Mouse (Mus musculus) hindlimb bud, embryonic 11.5 days (tissue): ENCODE measurements at regions not wholly inside any gene's neighbourhood (a gene's known extent, or its start where the extent isn't known, plus 50 kb on each side); places are given as distances from the start of the nearest gene placed in this dataset.

Source experiments
- DNase-seq: peaks from one replicate; pipeline ENCODE4 v3.0.0-alpha.2; 2012; ENCODE audit warnings: low read depth, low spot score; ENCODE audit errors: extremely low spot score

DNA sequence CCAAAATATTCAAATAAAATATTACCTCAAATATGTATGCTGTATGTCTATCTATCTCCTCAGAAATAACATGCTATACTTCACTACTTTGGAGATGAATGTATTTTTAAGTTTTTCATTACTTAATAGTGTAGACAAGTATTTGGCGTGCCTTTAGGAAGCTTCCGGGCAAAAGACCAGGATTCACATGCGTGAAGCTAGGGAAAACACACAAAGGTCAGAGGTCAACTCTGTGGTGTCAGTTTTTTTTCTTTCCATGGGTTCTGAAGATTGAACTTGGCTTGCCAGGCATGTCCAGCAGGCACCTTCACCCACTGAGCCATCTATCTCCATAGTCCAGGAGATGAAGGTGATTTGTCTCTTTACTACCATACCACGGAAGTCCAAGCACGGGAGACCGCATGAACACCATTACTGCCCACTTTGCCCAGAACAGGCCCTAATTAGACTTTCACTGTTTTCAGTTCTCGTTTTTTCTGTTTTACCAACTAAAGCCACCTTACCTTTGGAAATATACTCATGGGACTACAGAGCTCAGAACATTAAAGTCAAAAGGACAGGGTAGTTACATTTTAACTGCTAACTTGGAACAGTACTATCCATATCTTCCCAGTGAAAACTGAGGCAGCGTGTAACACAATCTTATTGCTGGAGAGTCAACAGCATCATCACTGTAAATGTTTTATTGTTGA, 76.9 kb upstream of the Ak4 start:
- DNase-seq = no peak

DNA sequence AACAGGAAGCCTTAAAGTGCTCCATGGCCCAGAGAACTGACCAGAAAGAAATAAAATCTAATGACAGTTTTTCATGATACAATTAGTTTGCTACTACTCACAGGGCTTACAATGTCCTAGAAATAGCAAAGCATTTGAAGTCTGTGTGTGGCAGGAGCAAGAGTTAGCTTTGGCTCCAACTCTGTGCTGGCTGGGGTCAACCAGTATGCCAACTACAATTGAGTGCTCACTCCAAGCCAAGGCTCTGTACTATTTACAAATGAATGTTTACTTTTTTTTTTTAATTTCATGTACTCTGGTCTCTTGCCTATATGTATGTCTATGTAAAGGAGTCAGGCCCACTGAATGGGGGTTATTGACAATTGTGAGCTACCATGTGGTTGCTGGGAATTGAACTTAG, 75.7 kb upstream of the Jak1 start:
- no peak for DNase-seq

DNA sequence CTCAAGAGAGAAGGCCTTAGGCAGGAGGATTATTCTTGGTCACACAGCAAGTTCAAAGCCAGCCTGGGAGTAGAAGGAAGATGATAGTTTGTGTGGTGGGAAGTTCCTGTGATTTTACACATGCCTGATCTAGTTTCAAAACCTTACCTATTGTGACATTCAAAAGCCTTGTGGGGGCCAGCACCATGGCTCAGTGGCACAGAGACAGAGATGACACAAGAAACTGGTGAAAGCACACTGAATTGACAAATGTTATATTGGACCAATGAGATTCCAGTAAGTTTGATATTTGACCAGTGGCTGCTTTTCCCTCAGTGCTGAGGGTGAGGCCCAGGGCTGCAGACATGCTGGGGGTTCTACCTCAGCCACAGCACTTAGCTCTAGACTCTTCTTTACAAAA, 73.1 kb upstream of the Jak1 start:
- DNase-seq = no peak

GRCm38 (mm10) chr4:101336811-101337210, 71.7 kb upstream of the Jak1 start:
- no peak for DNase-seq

- no peak for DNase-seq
Observed at GRCm38 (mm10) chr4:101336371-101336770, 71.3 kb upstream of the Jak1 start.

GRCm38 (mm10) chr4:101333868-101334267, 68.8 kb upstream of the Jak1 start:
- no peak for DNase-seq

DNA sequence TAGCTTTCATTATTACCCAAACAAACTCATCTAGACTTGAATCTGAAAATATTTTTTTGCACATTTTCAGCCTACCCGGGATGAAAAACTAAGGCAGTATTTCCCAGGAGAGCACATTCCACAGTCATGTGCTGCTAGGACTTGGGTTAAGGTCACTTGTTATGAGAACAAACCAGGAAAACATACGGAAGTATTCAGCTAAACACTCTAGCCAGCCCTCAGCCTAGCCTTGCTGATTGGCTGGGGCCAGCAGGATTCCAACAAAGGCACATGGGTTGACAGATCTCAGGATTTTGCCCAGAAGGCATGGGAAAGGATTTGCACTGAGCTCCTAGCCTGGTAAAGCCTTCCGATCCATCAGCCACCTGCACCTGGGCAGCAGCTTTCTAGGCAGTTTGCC, 68.0 kb upstream of the Jak1 start:
- DNase-seq = no peak

DNA sequence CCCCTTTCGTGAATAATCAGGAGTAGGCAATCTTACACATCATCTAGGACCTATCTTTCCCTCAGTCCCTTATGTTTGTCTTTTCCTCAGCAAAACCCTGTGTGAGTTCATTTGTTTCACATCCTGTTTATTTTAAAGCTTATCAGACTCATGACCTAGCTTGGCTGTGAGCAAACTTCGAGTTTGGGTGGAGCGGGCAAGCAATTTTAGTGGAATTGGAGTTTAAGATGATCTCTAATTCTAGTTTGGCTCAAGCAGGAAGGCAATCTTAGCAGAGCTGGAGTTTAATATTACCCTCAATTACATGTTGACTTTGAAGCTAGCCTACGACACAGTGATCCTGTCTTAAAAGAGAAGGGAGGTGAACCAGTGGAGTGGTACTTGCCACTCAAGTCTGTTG, 66.1 kb upstream of the Jak1 start:
- no peak for DNase-seq

GRCm38 (mm10) chr4:101329060-101329459, 64.0 kb upstream of the Jak1 start:
- DNase-seq = no peak

- no peak for DNase-seq
Observed at GRCm38 (mm10) chr4:101326067-101326466, 61.0 kb upstream of the Jak1 start.

- no peak for DNase-seq
Observed at GRCm38 (mm10) chr4:101321731-101322130, 56.6 kb upstream of the Jak1 start.

DNA sequence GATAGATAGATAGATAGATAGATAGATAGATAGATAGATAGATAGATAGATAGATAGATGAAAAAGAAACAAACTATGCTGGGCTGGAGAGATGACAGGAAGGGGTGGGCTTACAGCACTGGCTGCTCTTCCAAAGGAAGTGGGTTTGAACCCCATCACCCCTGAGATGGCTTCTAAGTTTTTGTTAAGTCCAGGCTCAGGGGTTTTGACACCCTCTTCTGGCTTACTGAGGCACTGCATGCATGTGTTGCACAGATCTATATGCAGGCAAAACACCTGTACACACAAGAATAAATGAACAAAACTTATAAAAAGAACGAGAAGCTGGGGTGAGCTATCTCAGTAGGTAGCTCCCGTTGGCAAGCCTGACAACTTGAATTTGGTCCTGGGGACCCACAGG, 55.5 kb upstream of the Jak1 start:
- no peak for DNase-seq

DNA sequence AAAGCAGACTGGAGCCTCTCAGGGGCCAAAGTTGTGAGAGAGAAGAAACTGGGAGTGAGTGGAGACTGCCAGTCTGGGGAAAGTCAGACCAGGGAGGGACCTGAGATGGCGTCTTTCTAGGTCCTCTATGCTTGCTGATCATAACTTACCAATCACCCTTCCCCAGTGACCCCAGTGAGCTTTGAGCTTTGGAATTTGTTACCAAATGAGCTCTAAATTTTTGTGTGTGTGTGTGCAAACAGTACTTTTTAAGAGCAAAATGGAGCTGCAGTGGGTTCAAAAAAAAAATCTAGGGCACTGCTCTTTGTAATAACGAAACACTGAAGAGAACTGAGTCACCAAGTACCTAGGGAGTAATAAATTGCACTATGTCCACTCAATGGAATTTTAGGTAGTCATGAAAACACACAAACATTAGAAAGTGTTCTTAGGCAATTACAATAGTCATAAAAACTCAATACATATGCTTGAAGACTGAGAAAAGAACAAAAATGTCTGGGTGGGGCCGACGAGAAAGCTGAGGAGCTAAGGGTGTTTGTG, 54.7 kb upstream of the Jak1 start:
- DNase-seq = no peak

DNA sequence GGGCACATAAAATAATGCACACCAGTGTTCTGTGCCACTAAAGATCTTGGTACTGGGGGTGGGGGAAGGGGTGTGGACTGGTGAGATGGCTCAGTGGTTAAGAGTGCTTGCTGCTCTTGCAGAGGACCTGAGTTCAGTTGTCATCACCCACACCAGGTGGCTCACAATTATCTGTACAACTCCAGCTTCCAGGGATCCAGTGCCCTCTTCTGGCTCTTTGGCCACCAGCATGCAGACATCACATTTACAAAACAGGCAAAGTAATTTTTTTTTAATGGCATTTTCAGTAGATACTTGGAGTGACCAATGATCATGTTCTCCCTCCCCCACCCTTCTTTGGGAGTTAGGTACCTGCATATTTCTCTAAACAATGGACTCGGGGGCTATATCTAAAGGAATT, 53.8 kb upstream of the Jak1 start:
- DNase-seq = no peak

DNA sequence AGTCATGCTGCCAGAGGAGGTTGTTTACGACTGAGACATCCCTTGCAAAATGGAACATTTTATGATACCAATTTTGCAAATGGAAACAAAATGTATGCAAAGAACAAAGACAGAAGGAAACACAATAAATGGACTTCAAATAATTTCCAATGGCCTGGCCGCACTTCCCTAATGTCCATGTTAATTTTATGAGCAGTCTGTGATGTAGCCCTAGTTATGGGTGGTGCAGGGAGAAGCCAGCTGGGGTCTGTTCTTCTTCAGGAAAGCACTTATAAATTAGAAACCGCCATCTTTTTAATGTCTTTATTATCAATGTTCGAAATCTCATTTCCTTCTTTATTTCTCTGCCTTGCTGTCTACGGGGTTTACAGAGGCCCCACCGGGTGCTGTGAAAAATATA, 51.0 kb upstream of the Jak1 start:
- no peak for DNase-seq
